Mouse (Mus musculus) liver, embryonic 16.5 days (tissue): ENCODE measurements at regions not wholly inside any gene's neighbourhood (a gene's known extent, or its start where the extent isn't known, plus 50 kb on each side); places are given as distances from the start of the nearest gene placed in this dataset.
A peak's percentile ranks its signal among the peaks of the same experiment; 100 is the strongest.

Source experiments
- ATAC-seq: fragments of 200-750 bp; cut with Nextera tagmentation; 2 replicates; pipeline ENCODE4 v1.8.0; 2017; ENCODE audit warnings: low read depth, mild to moderate bottlenecking, moderate number of reproducible peaks, moderate library complexity
- H3K27ac ChIP-seq: fragments of 300-500 bp; sonication (generic); 2 replicates; pipeline ENCODE4 v1.5.1; 2014; ENCODE audit warnings: mild to moderate bottlenecking, low read length
- H3K27me3 ChIP-seq: fragments of 300-500 bp; sonication (generic); 2 replicates; pipeline ENCODE4 v1.6.1; 2014; ENCODE audit warnings: low read depth, low read length, mixed read lengths; ENCODE audit not compliant: control insufficient read depth, insufficient read depth
- H3K36me3 ChIP-seq: fragments of 300-500 bp; sonication (generic); 2 replicates; pipeline ENCODE4 v1.6.1; 2014; ENCODE audit warnings: mild to moderate bottlenecking; ENCODE audit not compliant: control insufficient read depth, insufficient read depth
- H3K4me1 ChIP-seq: fragments of 300-500 bp; sonication (generic); 2 replicates; pipeline ENCODE4 v1.6.1; 2014; ENCODE audit warnings: low read depth, low read length, mixed read lengths; ENCODE audit not compliant: control insufficient read depth
- H3K4me2 ChIP-seq: fragments of 300-500 bp; sonication (generic); 2 replicates; pipeline ENCODE4 v1.6.1; 2014; ENCODE audit warnings: low read depth, low read length, mixed read lengths
- H3K4me3 ChIP-seq: fragments of 300-500 bp; sonication (generic); 2 replicates; pipeline ENCODE4 v1.5.1; 2014; ENCODE audit warnings: low read depth, mild to moderate bottlenecking, low read length
- H3K9ac ChIP-seq: fragments of 300-500 bp; sonication (generic); 2 replicates; pipeline ENCODE4 v1.6.1; 2014; ENCODE audit warnings: low read depth, low read length
- H3K9me3 ChIP-seq: fragments of 300-500 bp; sonication (generic); replicated peaks from 2 replicates; pipeline ENCODE4 v1.6.1; 2016; ENCODE audit warnings: low read length; ENCODE audit not compliant: control insufficient read depth
- WGBS: fragments of 180-500 bp; shearing (Covaris S2); extraction: QIAGEN DNeasy Blood & Tissue Kit; methylation state at CpG from one replicate; pipeline ENCODE4 v1.1.7; 2014; ENCODE audit not compliant: insufficient replicate concordance; 5-methylcytosine and 5-hydroxymethylcytosine counted together

- H3K4me3 ChIP-seq = no peak overlapping the region
- H3K4me1 ChIP-seq = no peaks in the 10 kb centered on the region
- H3K9me3 ChIP-seq = no peaks in the 10 kb centered on the region
- no peaks in the 10 kb centered on the region for H3K36me3 ChIP-seq
- no peaks in the 10 kb centered on the region for H3K27me3 ChIP-seq
- WGBS = 74% methylated on average over 7 of the region's 7 CpGs
- no peak overlapping the region for H3K4me2 ChIP-seq
- no peak overlapping the region for H3K9ac ChIP-seq
- no peak overlapping the region for H3K27ac ChIP-seq
- ATAC-seq = no peak
These were observed 233.1 kb upstream of the Tank start for GRCm38 (mm10) chr2:61345311-61345710.

GRCm38 (mm10) chr2:61344556-61345131, 233.7 kb upstream of the Tank start:
- WGBS = 58% methylated on average over 16 of the region's 16 CpGs
- Histone ChIP-seq H3K9ac (no peak overlapping the region), H3K27ac (no peak overlapping the region), H3K4me2 (no peak overlapping the region), H3K4me1 (no peaks in the 10 kb centered on the region), H3K4me3 (no peak overlapping the region), H3K27me3 (no peaks in the 10 kb centered on the region), H3K36me3 (no peaks in the 10 kb centered on the region), H3K9me3 (no peaks in the 10 kb centered on the region)
- ATAC-seq = no peak

GRCm38 (mm10) chr2:61341254-61341653, 237.1 kb upstream of the Tank start:
- H3K4me3 ChIP-seq = no peak overlapping the region
- no peak overlapping the region for H3K4me2 ChIP-seq
- no peaks in the 10 kb centered on the region for H3K27me3 ChIP-seq
- 62% methylated on average over 5 of the region's 5 CpGs for WGBS
- H3K9me3 ChIP-seq = no peaks in the 10 kb centered on the region
- no peak for ATAC-seq
- H3K36me3 ChIP-seq = no peaks in the 10 kb centered on the region
- H3K27ac ChIP-seq = no peak overlapping the region
- no peaks in the 10 kb centered on the region for H3K4me1 ChIP-seq
- H3K9ac ChIP-seq = no peak overlapping the region

DNA sequence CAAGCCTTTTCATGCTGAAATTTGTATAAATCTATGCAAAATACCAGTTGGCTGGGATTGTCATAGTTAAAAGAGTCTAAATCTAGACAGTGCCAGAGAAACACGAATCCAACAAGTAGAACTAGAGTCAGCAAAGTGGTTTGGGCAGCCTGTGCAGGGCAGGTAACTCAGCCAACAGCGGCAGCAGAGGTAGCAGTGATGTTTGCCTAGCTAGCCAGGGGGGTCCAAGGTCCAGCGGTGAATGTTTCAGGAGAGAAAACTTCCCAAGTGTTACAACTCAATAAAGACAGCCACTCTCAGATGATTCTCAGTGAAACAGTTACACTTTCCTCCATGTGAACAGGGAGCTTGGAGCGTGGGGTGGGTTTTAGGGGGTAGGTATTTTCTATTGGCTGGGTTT, 259.2 kb upstream of the Tank start:
- H3K4me3 ChIP-seq = no peak overlapping the region
- no peaks in the 10 kb centered on the region for H3K27me3 ChIP-seq
- no peak overlapping the region for H3K27ac ChIP-seq
- H3K9ac ChIP-seq = no peak overlapping the region
- H3K36me3 ChIP-seq = no peaks in the 10 kb centered on the region
- no peak overlapping the region for H3K4me2 ChIP-seq
- no peaks in the 10 kb centered on the region for H3K9me3 ChIP-seq
- WGBS = 48% methylated on average over 4 of the region's 4 CpGs
- no peaks in the 10 kb centered on the region for H3K4me1 ChIP-seq
- peak; percentile 56 for ATAC-seq

- Histone ChIP-seq H3K27me3 (no peaks in the 10 kb centered on the region), H3K4me1 (no peaks in the 10 kb centered on the region), H3K36me3 (no peaks in the 10 kb centered on the region), H3K9ac (no peak overlapping the region), H3K27ac (no peak overlapping the region), H3K4me3 (no peak overlapping the region), H3K9me3 (no peaks in the 10 kb centered on the region), H3K4me2 (no peak overlapping the region)
- WGBS = 51% methylated on average over 4 of the region's 4 CpGs
- no peak for ATAC-seq
These were observed 268.0 kb upstream of the Tank start for GRCm38 (mm10) chr2:61310405-61310804.

- Histone ChIP-seq H3K9ac (no peak overlapping the region), H3K4me2 (no peak overlapping the region), H3K27me3 (no peaks in the 10 kb centered on the region), H3K4me1 (no peaks in the 10 kb centered on the region), H3K36me3 (no peaks in the 10 kb centered on the region), H3K4me3 (no peak overlapping the region), H3K27ac (no peak overlapping the region), H3K9me3 (no peaks in the 10 kb centered on the region)
- no peak for ATAC-seq
- WGBS = 79% methylated on average over 2 of the region's 2 CpGs
These were observed 269.2 kb upstream of the Tank start for GRCm38 (mm10) chr2:61309219-61309618.

GRCm38 (mm10) chr2:61297135-61297534, 281.2 kb upstream of the Tank start:
- H3K9ac ChIP-seq = no peak overlapping the region
- no peaks in the 10 kb centered on the region for H3K36me3 ChIP-seq
- ATAC-seq = no peak
- 12% methylated on average over 5 of the region's 5 CpGs for WGBS
- H3K27me3 ChIP-seq = no peaks in the 10 kb centered on the region
- H3K9me3 ChIP-seq = no peaks in the 10 kb centered on the region
- no peak overlapping the region for H3K4me3 ChIP-seq
- no peak overlapping the region for H3K27ac ChIP-seq
- no peaks in the 10 kb centered on the region for H3K4me1 ChIP-seq
- H3K4me2 ChIP-seq = no peak overlapping the region

GRCm38 (mm10) chr2:61296606-61297005, 281.8 kb upstream of the Tank start:
- Histone ChIP-seq H3K27me3 (no peaks in the 10 kb centered on the region), H3K36me3 (no peaks in the 10 kb centered on the region), H3K4me2 (no peak overlapping the region), H3K9ac (no peak overlapping the region), H3K4me3 (no peak overlapping the region), H3K9me3 (no peaks in the 10 kb centered on the region), H3K27ac (no peak overlapping the region), H3K4me1 (no peaks in the 10 kb centered on the region)
- 59% methylated on average over 6 of the region's 6 CpGs for WGBS
- no peak for ATAC-seq

GRCm38 (mm10) chr2:61295261-61295964, 283.0 kb upstream of the Tank start:
- no peak for ATAC-seq
- Histone ChIP-seq H3K9me3 (no peaks in the 10 kb centered on the region), H3K4me1 (no peaks in the 10 kb centered on the region), H3K27me3 (no peaks in the 10 kb centered on the region), H3K36me3 (no peaks in the 10 kb centered on the region), H3K27ac (no peak overlapping the region), H3K4me2 (no peak overlapping the region), H3K9ac (no peak overlapping the region), H3K4me3 (no peak overlapping the region)
- 21% methylated on average over 6 of the region's 6 CpGs for WGBS
